Mouse (Mus musculus): ENCODE results near the gene Gli2. TPM values are rescaled to one million over a fixed set of nuclear protein-coding genes. Genes with fewer than 3 reads are reported as not detected.

The Gli2 gene
- polyA plus RNA-seq, 1 experiment from 2014 or later = 21.3 TPM

DNA sequence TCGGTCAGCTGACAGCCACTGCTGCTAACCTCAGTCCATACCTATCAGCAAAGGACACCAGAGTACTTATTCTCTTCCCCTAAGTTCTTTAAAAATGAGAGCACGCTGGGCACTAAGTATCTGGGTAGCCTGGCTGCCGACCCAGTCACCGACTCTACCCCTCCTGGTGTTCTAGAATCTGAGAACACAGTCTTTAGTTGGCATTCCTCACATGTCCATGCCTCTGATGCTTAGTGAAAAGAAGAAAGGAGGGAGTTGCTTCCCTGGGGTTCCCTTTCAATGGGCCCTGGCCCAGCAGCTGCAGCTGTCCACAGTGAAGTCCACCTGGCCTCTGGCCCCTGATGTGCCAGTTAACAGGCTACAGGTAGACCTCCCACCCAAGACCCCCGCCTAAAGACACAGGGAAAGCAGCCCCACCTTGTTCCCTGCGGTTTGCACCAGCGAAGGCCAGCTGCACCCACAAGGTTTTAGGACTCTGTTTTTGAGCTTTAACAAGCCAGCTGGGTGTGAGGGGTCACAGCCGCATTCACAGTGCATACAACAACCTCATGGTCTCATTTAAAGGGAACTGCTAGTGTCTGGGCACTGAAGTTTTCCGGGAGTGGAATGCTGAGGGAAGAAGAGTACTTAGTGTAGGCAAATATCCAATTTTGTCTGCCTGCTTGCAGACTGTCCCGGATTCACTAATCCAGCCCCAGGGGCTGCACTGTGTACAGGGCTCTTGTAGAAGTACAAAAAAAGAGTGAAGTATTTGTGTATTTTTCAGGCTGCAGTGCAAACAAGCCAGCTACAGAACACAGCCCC lies 3.4 kb downstream of the Gli2 start:
- Histone ChIP-seq H3K4me2 (peak overlapping the region; percentile 89), H3K36me3 (peaks cover 3% of the 10 kb centered on the region; the same call in 1 of the 2 replicates), H3K27ac (peak overlapping the region; percentile 100), H3K4me3 (peak overlapping the region; percentile 78), H3K9me3 (no peaks in the 10 kb centered on the region), H3K27me3 (no peaks in the 10 kb centered on the region), H3K9ac (peak overlapping the region; percentile 94), H3K4me1 (peaks cover 61% of the 10 kb centered on the region)
- no peak for ATAC-seq (ENCODE audit: insufficient number of reproducible peaks, insufficient read depth, low FRiP score, low TSS enrichment, low read depth)
- 8% methylated on average over 10 of the region's 10 CpGs for WGBS

GRCm38 (mm10) chr1:119048988-119049387 lies 4.4 kb downstream of the Gli2 start:
- ATAC-seq (ENCODE audit: insufficient number of reproducible peaks, insufficient read depth, low FRiP score, low TSS enrichment, low read depth) = no peak
- Histone ChIP-seq H3K9me3 (no peaks in the 10 kb centered on the region), H3K4me2 (peak overlapping the region; percentile 89), H3K4me1 (peaks cover 57% of the 10 kb centered on the region), H3K27ac (peak overlapping the region; percentile 97), H3K36me3 (peaks cover 6% of the 10 kb centered on the region; the same call in 1 of the 2 replicates), H3K27me3 (no peaks in the 10 kb centered on the region), H3K9ac (peak overlapping the region; percentile 76), H3K4me3 (peak overlapping the region; percentile 78)
- 3% methylated on average over 11 of the region's 11 CpGs for WGBS

GRCm38 (mm10) chr1:119048547-119048946 lies 4.9 kb downstream of the Gli2 start:
- no peak for ATAC-seq (ENCODE audit: insufficient number of reproducible peaks, insufficient read depth, low FRiP score, low TSS enrichment, low read depth)
- H3K36me3 ChIP-seq = peaks cover 6% of the 10 kb centered on the region; the same call in 1 of the 2 replicates
- H3K4me2 ChIP-seq = peak overlapping the region; percentile 89
- peak overlapping the region; percentile 78 for H3K4me3 ChIP-seq
- WGBS = 1% methylated on average over 6 of the region's 6 CpGs
- peak overlapping the region; percentile 97 for H3K27ac ChIP-seq
- H3K9ac ChIP-seq = peak overlapping the region; percentile 76
- H3K9me3 ChIP-seq = no peaks in the 10 kb centered on the region
- H3K27me3 ChIP-seq = no peaks in the 10 kb centered on the region
- H3K4me1 ChIP-seq = peaks cover 57% of the 10 kb centered on the region

- peaks cover 6% of the 10 kb centered on the region; the same call in 1 of the 2 replicates for H3K36me3 ChIP-seq
- H3K9me3 ChIP-seq = no peaks in the 10 kb centered on the region
- peak; percentile 44; the same call in 1 of the 2 replicates for ATAC-seq (ENCODE audit: insufficient number of reproducible peaks, insufficient read depth, low FRiP score, low TSS enrichment, low read depth)
- peaks cover 57% of the 10 kb centered on the region for H3K4me1 ChIP-seq
- H3K4me3 ChIP-seq = peak overlapping the region; percentile 78
- WGBS = 1% methylated on average over 52 of the region's 61 CpGs
- H3K27ac ChIP-seq = peak overlapping the region; percentile 97
- no peaks in the 10 kb centered on the region for H3K27me3 ChIP-seq
- H3K9ac ChIP-seq = peak overlapping the region; percentile 84
- peak overlapping the region; percentile 89 for H3K4me2 ChIP-seq
Observed at GRCm38 (mm10) chr1:119047462-119048371, 5.7 kb downstream of the Gli2 start.

- Histone ChIP-seq H3K36me3 (peaks cover 39% of the 10 kb centered on the region), H3K9ac (no peak overlapping the region), H3K4me1 (peaks cover 46% of the 10 kb centered on the region), H3K27ac (no peak overlapping the region), H3K4me3 (no peak overlapping the region), H3K9me3 (no peaks in the 10 kb centered on the region), H3K27me3 (no peaks in the 10 kb centered on the region), H3K4me2 (no peak overlapping the region)
- WGBS = 88% methylated on average over 1 of the region's 1 CpGs
- no peak for ATAC-seq (ENCODE audit: insufficient number of reproducible peaks, insufficient read depth, low FRiP score, low TSS enrichment, low read depth)
Observed at GRCm38 (mm10) chr1:119038436-119038835, 15.0 kb downstream of the Gli2 start.

DNA sequence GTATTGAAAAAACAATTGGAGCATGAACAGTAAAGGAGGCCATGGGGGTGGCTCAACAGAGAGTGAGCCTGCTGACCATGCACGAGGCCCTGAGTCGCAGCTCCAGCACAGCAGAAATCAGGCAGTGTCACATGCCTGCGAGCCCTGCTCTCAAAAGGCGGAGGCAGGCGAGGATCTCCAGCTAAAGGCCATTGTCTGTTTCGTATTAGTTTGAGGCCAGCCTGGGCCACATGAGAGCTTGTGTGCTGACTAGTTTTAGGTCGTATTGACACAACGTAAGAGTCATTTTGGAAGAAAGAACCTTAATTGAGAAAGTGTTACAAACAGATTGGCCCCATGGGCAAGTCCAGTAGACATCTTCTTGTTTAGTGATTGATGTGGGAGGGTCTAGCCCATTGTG lies 17.5 kb downstream of the Gli2 start:
- H3K4me3 ChIP-seq = no peak overlapping the region
- peaks cover 30% of the 10 kb centered on the region for H3K36me3 ChIP-seq
- H3K9ac ChIP-seq = no peak overlapping the region
- H3K27ac ChIP-seq = peak overlapping the region; percentile 96
- no peaks in the 10 kb centered on the region for H3K27me3 ChIP-seq
- 36% methylated on average over 8 of the region's 8 CpGs for WGBS
- peaks cover 58% of the 10 kb centered on the region for H3K4me1 ChIP-seq
- ATAC-seq (ENCODE audit: insufficient number of reproducible peaks, insufficient read depth, low FRiP score, low TSS enrichment, low read depth) = no peak
- no peaks in the 10 kb centered on the region for H3K9me3 ChIP-seq
- H3K4me2 ChIP-seq = peak overlapping the region; percentile 42

DNA sequence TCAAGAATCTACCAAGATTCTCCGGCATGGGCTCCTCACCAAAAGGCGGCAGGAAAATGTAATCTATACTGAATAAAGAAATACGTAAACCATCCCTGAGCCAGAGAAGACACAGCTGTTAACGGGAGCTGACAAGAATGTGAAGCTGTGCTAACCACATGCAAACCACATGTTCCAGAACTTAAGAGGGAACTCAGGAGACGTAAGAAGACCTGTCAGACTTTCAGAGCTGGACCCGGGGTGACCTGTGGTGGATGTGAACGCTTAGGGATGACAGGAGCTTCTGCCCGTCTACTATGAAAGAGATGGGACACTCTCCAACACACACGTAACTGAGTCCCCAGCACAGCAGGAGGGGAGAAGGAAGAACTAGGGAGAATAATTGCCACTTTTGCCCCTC lies 18.1 kb downstream of the Gli2 start:
- Histone ChIP-seq H3K4me1 (peaks cover 63% of the 10 kb centered on the region), H3K9me3 (no peaks in the 10 kb centered on the region), H3K4me3 (no peak overlapping the region), H3K27ac (peak overlapping the region; percentile 96), H3K36me3 (peaks cover 25% of the 10 kb centered on the region), H3K27me3 (no peaks in the 10 kb centered on the region), H3K9ac (no peak overlapping the region), H3K4me2 (peak overlapping the region; percentile 42)
- no peak for ATAC-seq (ENCODE audit: insufficient number of reproducible peaks, insufficient read depth, low FRiP score, low TSS enrichment, low read depth)
- 19% methylated on average over 9 of the region's 9 CpGs for WGBS

GRCm38 (mm10) chr1:119034163-119034705 lies 19.2 kb downstream of the Gli2 start:
- Histone ChIP-seq H3K27ac (peak overlapping the region; percentile 96), H3K4me3 (no peak overlapping the region), H3K4me1 (peaks cover 69% of the 10 kb centered on the region), H3K36me3 (peaks cover 20% of the 10 kb centered on the region), H3K9ac (peak overlapping the region; percentile 64), H3K4me2 (peak overlapping the region; percentile 42), H3K9me3 (no peaks in the 10 kb centered on the region), H3K27me3 (no peaks in the 10 kb centered on the region)
- WGBS = 15% methylated on average over 13 of the region's 13 CpGs
- ATAC-seq (ENCODE audit: insufficient number of reproducible peaks, insufficient read depth, low FRiP score, low TSS enrichment, low read depth) = no peak

DNA sequence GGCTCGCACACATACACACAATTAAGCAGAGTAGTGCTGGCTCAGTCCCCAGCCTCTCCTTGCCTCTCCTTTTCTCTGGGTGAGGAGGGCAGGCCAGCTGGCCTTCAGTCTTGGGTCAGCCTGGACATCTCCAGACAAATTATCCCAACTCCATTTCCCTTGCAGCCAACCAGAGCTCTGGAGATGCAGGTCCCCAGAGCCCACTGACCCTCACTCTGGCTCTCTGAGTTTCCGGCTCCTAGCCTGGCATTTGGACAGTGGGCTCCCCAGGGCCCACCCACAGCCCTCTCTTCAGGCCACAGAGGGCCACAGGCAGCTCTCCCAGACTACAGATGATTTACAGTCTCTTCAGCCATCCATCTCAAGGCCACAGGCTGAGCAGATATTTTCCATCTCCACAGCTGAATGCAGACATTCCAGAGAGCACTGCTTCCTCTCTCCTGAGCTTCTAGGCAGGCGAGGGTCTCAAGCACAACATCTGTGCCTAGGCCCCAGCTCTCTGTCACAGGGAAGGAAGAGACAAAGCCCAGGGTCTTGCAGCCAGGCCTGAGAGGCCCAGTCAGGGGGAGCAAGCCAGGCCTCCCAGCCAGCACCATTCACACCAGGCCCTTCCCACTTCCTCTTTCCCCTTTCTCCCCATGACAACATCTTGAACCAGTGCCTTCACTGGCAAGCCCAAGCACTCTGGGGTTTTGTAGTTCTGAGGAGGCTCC lies 19.8 kb downstream of the Gli2 start:
- no peak overlapping the region for H3K4me3 ChIP-seq

GRCm38 (mm10) chr1:119031185-119031584 lies 22.2 kb downstream of the Gli2 start:
- WGBS = 81% methylated on average over 6 of the region's 6 CpGs
- no peak for ATAC-seq (ENCODE audit: insufficient number of reproducible peaks, insufficient read depth, low FRiP score, low TSS enrichment, low read depth)

More for the DNA sequence above, 19.8 kb downstream of the Gli2 start:
- H3K4me2 ChIP-seq = peak overlapping the region; percentile 42
- peak overlapping the region; percentile 64 for H3K9ac ChIP-seq
- peak overlapping the region; percentile 96 for H3K27ac ChIP-seq
- peak; percentile 80 for ATAC-seq (ENCODE audit: insufficient number of reproducible peaks, insufficient read depth, low FRiP score, low TSS enrichment, low read depth)
- peaks cover 24% of the 10 kb centered on the region for H3K36me3 ChIP-seq
- no peaks in the 10 kb centered on the region for H3K27me3 ChIP-seq
- 55% methylated on average over 3 of the region's 3 CpGs for WGBS
- H3K9me3 ChIP-seq = no peaks in the 10 kb centered on the region
- H3K4me1 ChIP-seq = peaks cover 69% of the 10 kb centered on the region

More at GRCm38 (mm10) chr1:119031185-119031584, 22.2 kb downstream of the Gli2 start:
- no peaks in the 10 kb centered on the region for H3K27me3 ChIP-seq
- H3K36me3 ChIP-seq = 0 out of 2 replicates have a peak, but pooled peaks cover 12% of the 10 kb centered on the region
- H3K27ac ChIP-seq = no peak overlapping the region
- peaks cover 65% of the 10 kb centered on the region for H3K4me1 ChIP-seq
- no peak overlapping the region for H3K4me3 ChIP-seq
- no peak overlapping the region for H3K4me2 ChIP-seq
- H3K9ac ChIP-seq = no peak overlapping the region
- H3K9me3 ChIP-seq = no peaks in the 10 kb centered on the region

Data from embryonic facial prominence, embryonic 13.5 days (tissue).